Mouse (Mus musculus) erythroblast, embryonic 14.5 days (primary cell): ENCODE data around the gene Pzp.

Experiments used
- GATA1 ChIP-seq: IDR thresholded peaks from 2 replicates; pipeline ENCODE4 v1.6.1; 2012; ENCODE audit warnings: low read length, inconsistent platforms, mixed read lengths
- TAL1 ChIP-seq: IDR thresholded peaks from 3 replicates; pipeline ENCODE4 v1.6.1; 2012; ENCODE audit warnings: low read length, inconsistent platforms, mixed read lengths

DNA sequence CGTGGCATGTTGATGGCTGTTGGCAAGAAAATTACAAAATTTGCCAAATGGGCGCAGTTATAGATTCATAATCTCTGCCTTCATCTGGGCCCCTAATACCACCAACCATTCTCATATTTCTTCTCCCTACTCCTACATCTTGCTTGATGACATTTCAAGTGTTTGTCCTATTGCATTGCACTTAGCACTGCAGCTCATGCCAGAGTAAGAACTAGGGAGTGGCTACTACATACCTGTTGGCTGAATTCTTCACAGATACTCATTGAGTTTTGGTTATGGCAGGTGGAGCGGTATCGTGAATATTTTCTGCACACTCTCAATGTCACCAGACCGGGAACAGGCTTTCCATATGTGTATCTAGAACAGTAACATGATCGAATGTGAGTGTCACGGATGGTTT lies 7.4 kb downstream of the Pzp start:
- TF ChIP-seq GATA1 (no peak), TAL1 (no peak)
